Mouse (Mus musculus) thymus, postnatal 4 days (tissue): ENCODE data around the gene Rpl18a.

Experiments
- DNase-seq: peaks from one replicate; pipeline ENCODE4 v3.0.0; 2021

Rpl18a gene

DNA sequence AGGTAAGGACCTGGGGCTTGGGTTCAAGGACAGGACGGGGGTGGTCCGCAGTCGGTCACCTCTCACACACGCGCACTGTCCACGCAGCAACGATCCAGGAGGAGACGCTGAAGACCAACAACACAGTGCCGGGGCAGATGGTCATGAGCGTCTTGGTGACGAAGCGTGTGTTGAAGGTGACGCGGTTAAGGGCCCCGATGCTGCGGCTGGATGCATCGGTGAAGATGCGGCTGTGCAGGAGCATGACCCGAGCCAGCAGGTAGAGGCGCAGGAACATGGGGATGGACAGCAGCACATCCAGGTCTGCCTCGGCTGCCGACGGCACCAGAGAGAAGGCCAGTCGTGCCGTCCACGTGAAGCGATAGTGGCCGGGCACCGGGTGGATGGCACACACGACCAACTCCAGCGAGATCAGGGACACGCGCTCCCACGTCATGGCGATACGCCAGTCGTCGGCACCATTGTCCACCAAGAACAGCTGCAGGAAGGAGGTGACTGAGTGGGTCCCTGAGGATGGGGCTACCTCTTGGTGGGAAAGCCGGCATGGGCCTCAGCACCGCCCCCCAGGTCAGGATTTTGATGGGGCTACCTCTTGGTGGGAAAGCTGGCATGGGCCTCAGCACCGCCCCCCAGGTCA lies 44.5 kb downstream of the Rpl18a start:
- DNase-seq: no peak

DNA sequence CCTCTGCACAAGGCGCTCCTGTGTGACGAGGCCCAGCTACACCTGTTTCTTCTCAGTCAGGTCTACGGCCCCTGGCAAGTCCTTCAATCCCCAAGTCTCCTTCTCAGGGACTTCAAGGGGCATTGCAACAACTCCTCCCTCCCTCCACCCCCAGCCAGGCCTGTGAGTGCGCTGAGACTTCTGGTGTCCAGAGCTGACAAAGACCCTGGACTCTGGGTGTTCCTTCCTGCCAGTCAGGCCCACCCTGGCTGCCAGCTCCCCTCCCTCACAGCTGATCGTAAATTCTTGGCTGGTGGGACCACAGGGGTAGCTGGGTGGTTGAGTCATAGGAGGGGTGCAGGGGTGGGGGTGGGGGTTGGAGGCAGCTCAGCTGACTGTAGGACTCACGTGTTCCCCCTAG lies 45.4 kb downstream of the Rpl18a start:
- no peak for DNase-seq

DNA sequence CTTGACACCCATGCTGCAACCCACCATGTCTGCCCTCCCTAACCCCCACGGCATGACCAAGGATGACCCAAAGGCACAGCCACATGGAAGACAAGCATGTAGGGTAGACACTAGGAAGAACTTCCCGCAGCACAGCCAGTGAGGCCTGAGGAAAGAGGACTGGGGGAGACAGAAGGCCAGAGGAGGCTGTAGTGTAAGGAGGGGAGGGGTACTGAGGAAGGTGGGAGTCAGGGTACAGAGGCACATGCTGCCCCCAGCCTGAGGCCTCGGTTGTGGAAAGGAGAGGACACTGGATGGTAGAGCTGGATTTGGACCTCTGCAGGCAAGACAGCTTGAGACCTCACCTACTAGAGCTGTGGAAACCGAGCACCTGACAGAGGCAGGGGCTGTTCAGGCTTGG lies 46.3 kb downstream of the Rpl18a start:
- no peak for DNase-seq

DNA sequence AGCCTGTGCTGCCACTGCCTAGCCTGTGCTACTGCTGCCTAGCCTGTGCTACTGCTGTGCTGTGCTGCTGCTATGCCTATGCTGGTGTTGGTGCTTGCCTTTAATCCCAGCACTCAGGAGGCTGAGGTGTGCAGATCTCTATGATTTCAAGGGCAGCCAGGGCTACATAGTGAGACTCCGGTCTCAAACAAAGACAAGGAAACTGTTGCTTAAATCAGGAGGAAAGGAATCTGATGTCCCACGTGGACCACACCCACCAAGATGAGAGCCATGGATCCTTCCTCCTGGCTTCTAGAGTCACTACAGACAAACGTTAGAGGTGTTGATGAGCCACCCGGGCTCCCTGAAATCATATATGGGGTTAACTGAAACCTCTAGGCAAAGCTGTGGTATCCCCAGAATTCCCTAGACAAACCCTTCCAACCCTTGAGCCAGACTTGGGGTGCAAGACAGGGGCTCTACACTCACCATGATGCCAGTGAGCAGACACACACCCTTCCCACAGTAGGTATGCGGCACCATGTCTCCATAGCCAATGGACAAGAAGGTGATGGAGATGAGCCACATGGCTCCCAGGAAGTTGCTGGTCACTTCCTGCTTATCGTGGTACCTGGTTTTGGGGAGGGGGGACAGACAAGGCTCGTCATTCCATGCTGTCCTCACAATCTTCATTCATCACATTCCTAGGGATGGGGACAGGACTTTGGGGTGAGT lies 46.9 kb downstream of the Rpl18a start:
- DNase-seq: no peak

DNA sequence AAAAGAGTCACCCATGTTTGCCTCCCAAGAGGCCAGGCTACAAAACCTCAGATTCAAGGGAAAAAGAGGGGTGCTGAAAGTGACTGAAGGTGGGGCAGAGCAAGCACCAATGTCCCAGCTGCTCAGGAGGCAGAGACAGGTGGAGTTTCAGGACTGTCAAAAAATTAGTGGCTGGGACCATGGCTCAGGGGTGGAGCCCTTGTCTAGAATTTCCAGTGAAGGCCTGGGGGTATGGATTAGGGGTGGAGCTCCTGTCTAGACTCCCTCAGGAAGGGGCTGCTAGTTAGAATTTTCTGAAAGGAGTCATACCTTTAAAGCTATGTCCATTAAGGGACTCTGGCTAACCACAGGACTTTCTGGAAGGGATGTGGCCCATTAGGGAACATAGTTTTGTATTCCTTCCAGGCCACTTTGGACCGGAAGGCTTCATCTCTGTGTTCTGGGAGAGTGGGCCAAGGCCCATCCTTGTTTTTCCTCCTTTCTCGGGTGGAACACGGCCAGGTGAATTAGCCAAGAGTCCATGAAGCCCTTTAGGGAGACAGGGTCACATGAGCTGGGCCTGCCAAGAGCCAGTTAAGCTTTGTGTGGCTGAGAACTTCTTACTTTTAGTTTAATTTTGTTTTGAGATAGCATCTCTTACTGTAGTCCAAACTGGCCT lies 47.8 kb downstream of the Rpl18a start:
- no peak for DNase-seq

DNA sequence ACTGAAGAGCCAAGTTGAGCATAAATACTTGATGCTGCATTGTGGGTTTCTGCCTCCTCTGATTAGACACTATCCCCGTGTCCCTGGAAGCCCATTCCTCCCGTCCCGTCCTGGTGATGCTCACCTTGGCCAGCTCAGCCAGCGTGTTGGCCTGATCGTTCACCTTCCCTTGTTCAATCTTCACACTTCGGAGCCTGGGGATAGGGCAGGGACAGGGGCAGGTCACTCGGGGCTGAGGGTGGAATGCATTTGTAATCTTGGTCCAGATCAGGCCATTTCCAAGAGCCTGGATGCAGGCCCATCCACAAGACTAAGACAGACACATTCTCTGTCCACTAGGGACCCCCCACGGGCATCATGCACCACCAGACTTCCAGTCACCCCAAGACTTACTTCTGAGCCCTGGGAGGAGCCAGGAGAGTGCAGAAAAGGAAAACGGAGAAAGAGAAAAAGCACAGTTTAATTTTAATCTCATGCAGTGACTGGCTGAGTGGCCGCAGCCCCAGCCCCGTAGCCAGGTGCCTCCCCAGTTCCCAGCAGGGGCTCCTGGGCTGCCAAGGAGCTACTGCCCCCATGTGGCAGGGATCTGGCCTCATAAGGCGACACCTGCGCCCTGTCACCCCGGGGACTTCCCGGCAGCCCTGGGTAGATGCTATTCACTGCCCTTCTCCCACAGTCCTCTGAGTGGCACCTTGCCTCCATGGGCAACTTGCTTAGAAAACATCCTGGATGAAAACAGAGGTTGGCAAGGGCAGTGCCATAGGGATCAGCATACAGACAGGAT lies 50.6 kb downstream of the Rpl18a start:
- DNase-seq: peak; percentile 80

DNA sequence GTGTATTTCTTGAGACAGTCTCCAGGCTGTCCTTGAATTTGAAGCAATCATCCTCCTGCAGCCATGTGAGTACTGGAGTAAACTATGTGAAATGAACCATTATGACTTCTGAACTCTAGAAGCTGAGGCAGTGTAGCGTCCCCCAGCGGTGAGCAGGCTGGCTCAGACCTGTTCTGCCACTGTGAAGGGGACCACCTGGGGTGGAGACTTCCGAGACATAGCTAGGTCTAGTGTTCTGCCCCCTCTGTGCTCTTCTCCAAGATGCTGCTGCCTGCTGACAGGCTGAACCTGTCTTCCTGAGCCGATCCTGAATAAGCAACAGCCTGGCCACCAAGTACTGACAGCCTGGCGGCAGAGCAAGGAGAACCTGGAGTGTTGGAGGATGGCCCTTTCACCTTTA lies 52.1 kb downstream of the Rpl18a start:
- no peak for DNase-seq
